Mouse (Mus musculus) hematopoietic multipotent progenitor cell, adult 10-12 weeks (in vitro differentiated cells): Measurements from ENCODE around the gene Pla2g7. TPM values are rescaled to one million over a fixed set of nuclear protein-coding genes. Genes with fewer than 3 reads are reported as not detected.

Experiments used
- polyA plus RNA-seq: library from polyadenylated mRNA; stranded (reverse); fragments of >175 nt; gene quantifications from 2 replicates; pipeline ENCODE4 v1.2.3, GENCODE M21; 2012; ENCODE audit warnings: low replicate concordance

Pla2g7 gene
- polyA plus RNA-seq = 9.3 and 17.0 TPM in 2 replicates

GRCm38 (mm10) chr17:43567992-43568888 is at the start of gene Pla2g7:
Gene Pla2g7 (plus strand): TSS chr17:43568098.

GRCm38 (mm10) chr17:43543539-43543938 is 24.4 kb upstream of the Pla2g7 start, which contains the start of gene Ankrd66:
Gene Ankrd66 (minus strand): TSS chr17:43543639.

GRCm38 (mm10) chr17:43629496-43630426 is 61.9 kb downstream of the Pla2g7 start, which contains the start of gene Tdrd6:
Gene Tdrd6 (minus strand): TSS chr17:43630299.

Other genes with a start within 250 kb of the Pla2g7 start
- gene Adgrf5, start 207.6 kb upstream of the Pla2g7 start, polyA plus RNA-seq = 0.05 and 0.28 TPM in 2 replicates
- not detected in 2 replicates for gene Mep1a, start 65.3 kb upstream of the Pla2g7 start, polyA plus RNA-seq
- gene Ankrd66, start 24.5 kb upstream of the Pla2g7 start, polyA plus RNA-seq = not detected in 2 replicates
- not detected in 2 replicates for gene Tdrd6, start 62.2 kb downstream of the Pla2g7 start, polyA plus RNA-seq
- gene Slc25a27, start 99.1 kb downstream of the Pla2g7 start, polyA plus RNA-seq = 1.1 and 1.5 TPM in 2 replicates
- 0.13 and 1.1 TPM in 2 replicates for gene Cyp39a1, start 99.3 kb downstream of the Pla2g7 start, polyA plus RNA-seq
- gene Rcan2, start 233.3 kb downstream of the Pla2g7 start, polyA plus RNA-seq = 0.17 and 1.8 TPM in 2 replicates